Mouse (Mus musculus): Measurements from ENCODE around the gene Ppp1r1c. TPM values are rescaled to one million over a fixed set of nuclear protein-coding genes. Genes with fewer than 3 reads are reported as not detected.
"Not testable (repeated sequence)": the region's sequence is repeated elsewhere in the genome, so short reads cannot be mapped to it uniquely, and the experiment has no call there.

The Ppp1r1c gene
- polyA plus RNA-seq, 1 experiment from 2014 or later, result 93.7 TPM

DNA sequence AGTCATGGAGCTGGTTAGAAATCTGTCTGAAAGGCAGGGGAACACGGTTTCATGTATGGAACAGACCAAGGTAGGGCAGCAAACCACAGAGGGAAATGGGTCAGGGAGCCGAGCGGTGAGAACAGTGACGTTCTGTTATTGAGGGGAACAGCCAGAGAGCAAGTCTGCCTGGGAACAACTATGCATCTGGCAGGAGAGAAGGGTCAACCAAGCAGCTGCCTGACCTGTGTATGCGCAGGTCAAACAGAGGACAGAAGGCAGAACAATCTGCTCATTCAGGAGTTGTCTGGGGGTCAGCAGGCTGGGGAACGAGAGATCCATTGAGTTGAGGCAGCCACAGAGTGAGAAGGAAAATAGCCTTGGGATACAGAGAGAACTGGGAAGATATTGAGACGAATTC, 91.0 kb downstream of the Ppp1r1c start:
- H3K4me1 ChIP-seq (replicated peaks), result 0 out of 2 replicates have a peak, but pooled peaks cover 2% of the 10 kb centered on the region
- 12% methylated on average over 7 of the region's 7 CpGs for WGBS
- no peaks in the 10 kb centered on the region for H3K27me3 ChIP-seq
- no peaks in the 10 kb centered on the region for H3K9me3 ChIP-seq
- H3K36me3 ChIP-seq, result no peaks in the 10 kb centered on the region
- no peak overlapping the region for H3K9ac ChIP-seq
- no peak overlapping the region for H3K4me2 ChIP-seq
- ATAC-seq (ENCODE audit: low read depth), result peak; percentile 61
- no peak overlapping the region for H3K27ac ChIP-seq (replicated peaks)
- no peak overlapping the region for H3K4me3 ChIP-seq

- no peak overlapping the region for H3K4me3 ChIP-seq
- H3K4me2 ChIP-seq, result no peak overlapping the region
- WGBS, result 77% methylated on average over 3 of the region's 3 CpGs
- no peaks in the 10 kb centered on the region for H3K27me3 ChIP-seq
- H3K9me3 ChIP-seq, result no peaks in the 10 kb centered on the region
- no peaks in the 10 kb centered on the region for H3K4me1 ChIP-seq (replicated peaks)
- H3K36me3 ChIP-seq, result no peaks in the 10 kb centered on the region
- H3K9ac ChIP-seq, result no peak overlapping the region
- ATAC-seq (ENCODE audit: low read depth), result no peak
- H3K27ac ChIP-seq (replicated peaks), result no peak overlapping the region
These were observed 108.3 kb downstream of the Ppp1r1c start for GRCm38 (mm10) chr2:79815708-79816484.

DNA sequence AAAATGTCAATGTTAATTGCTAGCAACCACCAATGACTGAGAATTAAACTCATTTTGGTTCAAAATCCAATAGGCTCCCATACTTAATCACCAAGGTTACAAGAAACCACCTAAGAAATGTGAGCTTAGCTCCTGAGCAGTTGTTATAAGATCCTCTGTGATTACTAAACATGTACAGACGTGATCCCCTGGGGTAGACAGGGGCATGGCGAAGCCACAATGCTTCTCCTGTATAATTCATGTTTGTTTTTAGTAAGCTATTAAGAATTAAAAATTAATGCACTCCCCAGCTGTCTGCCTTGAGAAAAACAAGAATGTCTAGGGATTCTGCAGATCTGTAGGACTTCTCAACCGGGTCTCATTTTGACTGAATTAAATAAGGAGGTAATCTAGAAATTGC, 112.0 kb downstream of the Ppp1r1c start:
- no peak overlapping the region for H3K4me2 ChIP-seq
- H3K4me1 ChIP-seq (replicated peaks), result no peaks in the 10 kb centered on the region
- no peaks in the 10 kb centered on the region for H3K36me3 ChIP-seq
- H3K27me3 ChIP-seq, result no peaks in the 10 kb centered on the region
- no peak overlapping the region for H3K4me3 ChIP-seq
- ATAC-seq (ENCODE audit: low read depth), result peak; percentile 27; the same call in 1 of the 2 replicates
- WGBS, result 60% methylated on average over 3 of the region's 3 CpGs
- H3K9me3 ChIP-seq, result no peaks in the 10 kb centered on the region
- no peak overlapping the region for H3K9ac ChIP-seq
- H3K27ac ChIP-seq (replicated peaks), result no peak overlapping the region

DNA sequence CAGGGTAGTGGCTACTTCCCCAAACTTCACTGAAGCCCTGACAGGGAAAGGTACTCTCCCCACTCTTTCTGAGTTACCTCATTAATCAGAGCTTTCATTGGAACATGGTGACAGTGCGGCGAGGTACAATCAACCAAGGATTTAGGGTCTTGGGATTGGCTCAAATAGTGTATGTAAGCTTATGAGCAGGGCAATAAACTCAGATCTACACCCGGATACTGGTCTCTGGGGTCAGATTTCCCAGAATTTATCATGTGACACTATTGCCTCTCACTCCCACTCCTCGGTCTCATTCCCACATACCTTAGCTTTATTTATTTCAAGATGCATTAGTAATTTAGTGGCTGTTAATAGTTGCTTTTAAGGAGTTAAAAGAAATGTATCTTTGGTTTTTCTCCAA, 118.3 kb downstream of the Ppp1r1c start:
- WGBS, result 78% methylated on average over 4 of the region's 4 CpGs
- no peak overlapping the region for H3K4me3 ChIP-seq
- H3K4me2 ChIP-seq, result no peak overlapping the region
- no peaks in the 10 kb centered on the region for H3K36me3 ChIP-seq
- no peak overlapping the region for H3K27ac ChIP-seq (replicated peaks)
- H3K9ac ChIP-seq, result no peak overlapping the region
- ATAC-seq (ENCODE audit: low read depth), result no peak
- no peaks in the 10 kb centered on the region for H3K9me3 ChIP-seq
- H3K27me3 ChIP-seq, result no peaks in the 10 kb centered on the region
- no peaks in the 10 kb centered on the region for H3K4me1 ChIP-seq (replicated peaks)

DNA sequence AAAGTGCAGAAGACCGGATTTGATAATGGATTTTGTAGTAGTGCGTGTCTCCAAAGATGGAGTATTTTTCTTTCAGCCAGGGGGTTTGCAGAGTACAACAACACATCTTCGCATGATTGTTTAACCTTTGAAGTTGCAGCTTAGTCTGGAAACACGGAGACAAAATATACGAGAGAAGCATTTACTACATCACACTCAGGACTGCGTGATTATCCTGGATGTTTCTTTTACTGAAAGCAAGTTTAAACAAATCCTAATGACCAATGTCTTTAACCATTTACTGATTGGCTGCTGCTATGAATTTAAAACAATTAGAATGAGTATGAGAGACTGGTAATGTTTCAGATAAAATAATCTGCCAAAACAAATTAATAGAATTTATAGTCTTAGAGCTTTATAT, 131.5 kb downstream of the Ppp1r1c start:
- 91% methylated on average over 6 of the region's 6 CpGs for WGBS
- Histone ChIP-seq H3K9me3 (no peaks in the 10 kb centered on the region), H3K27me3 (no peaks in the 10 kb centered on the region), H3K4me1 (replicated peaks) (no peaks in the 10 kb centered on the region), H3K4me2 (no peak overlapping the region), H3K9ac (no peak overlapping the region), H3K36me3 (no peaks in the 10 kb centered on the region), H3K4me3 (no peak overlapping the region), H3K27ac (replicated peaks) (no peak overlapping the region)
- no peak for ATAC-seq (ENCODE audit: low read depth)

DNA sequence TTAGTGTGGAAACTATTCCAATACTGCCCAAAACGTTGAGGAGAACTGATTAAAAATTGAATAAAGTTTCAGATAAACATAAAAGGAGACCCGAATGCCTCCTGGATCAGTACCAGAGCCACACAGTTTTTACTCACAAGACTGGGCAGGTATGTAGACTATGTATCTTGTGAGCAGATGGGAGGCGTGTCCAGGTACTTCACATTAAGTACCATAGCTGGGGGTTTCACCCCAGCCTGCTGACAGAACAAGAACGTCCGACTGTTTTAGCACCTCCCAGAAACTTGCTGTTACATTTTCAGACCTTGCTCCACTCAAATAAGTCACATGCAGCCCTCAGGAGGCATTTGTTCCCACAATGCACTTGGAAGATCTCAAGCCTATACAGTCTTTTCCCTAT, 131.9 kb downstream of the Ppp1r1c start:
- Histone ChIP-seq H3K4me2 (no peak overlapping the region), H3K9ac (no peak overlapping the region), H3K9me3 (no peaks in the 10 kb centered on the region), H3K27ac (replicated peaks) (no peak overlapping the region), H3K4me3 (no peak overlapping the region), H3K4me1 (replicated peaks) (no peaks in the 10 kb centered on the region), H3K36me3 (no peaks in the 10 kb centered on the region), H3K27me3 (no peaks in the 10 kb centered on the region)
- no peak for ATAC-seq (ENCODE audit: low read depth)
- 80% methylated on average over 5 of the region's 5 CpGs for WGBS

GRCm38 (mm10) chr2:79847396-79847795, 139.8 kb downstream of the Ppp1r1c start:
- H3K4me1 ChIP-seq (replicated peaks); H3K9ac ChIP-seq; H3K36me3 ChIP-seq; H3K4me3 ChIP-seq; ATAC-seq (ENCODE audit: low read depth); H3K4me2 ChIP-seq; H3K9me3 ChIP-seq; H3K27me3 ChIP-seq; H3K27ac ChIP-seq (replicated peaks): not testable (repeated sequence)
- 89% methylated on average over 13 of the region's 13 CpGs for WGBS

DNA sequence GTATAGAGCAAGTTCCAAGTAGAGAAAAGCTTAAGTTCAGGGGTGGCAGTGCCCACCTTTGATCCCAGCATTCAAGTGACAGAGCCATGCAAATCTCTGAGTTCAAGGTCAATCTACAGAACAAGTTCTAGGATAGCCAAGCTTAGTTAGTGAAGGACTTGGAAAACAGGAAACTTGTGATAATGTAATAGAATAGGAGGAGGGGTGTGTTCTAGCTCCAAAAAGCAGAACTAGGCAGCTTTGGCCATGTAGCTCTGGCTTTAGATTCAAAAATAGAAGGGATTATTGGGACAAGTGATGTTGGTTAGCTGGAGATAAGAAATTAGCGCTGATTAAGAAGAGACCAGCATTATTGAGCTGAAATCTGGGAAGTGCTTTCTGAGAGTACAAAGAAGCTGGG, 149.3 kb downstream of the Ppp1r1c start:
- no peak overlapping the region for H3K9ac ChIP-seq
- no peaks in the 10 kb centered on the region for H3K27me3 ChIP-seq
- no peak overlapping the region for H3K27ac ChIP-seq (replicated peaks)
- H3K4me3 ChIP-seq, result no peak overlapping the region
- 93% methylated on average over 1 of the region's 1 CpGs for WGBS
- no peak overlapping the region for H3K4me2 ChIP-seq
- H3K4me1 ChIP-seq (replicated peaks), result no peaks in the 10 kb centered on the region
- no peaks in the 10 kb centered on the region for H3K9me3 ChIP-seq
- H3K36me3 ChIP-seq, result no peaks in the 10 kb centered on the region
- no peak for ATAC-seq (ENCODE audit: low read depth)

GRCm38 (mm10) chr2:79865275-79865999, 157.9 kb downstream of the Ppp1r1c start:
- 48% methylated on average over 9 of the region's 9 CpGs for WGBS
- no peaks in the 10 kb centered on the region for H3K9me3 ChIP-seq
- H3K4me2 ChIP-seq, result no peak overlapping the region
- H3K36me3 ChIP-seq, result no peaks in the 10 kb centered on the region
- H3K27ac ChIP-seq (replicated peaks), result no peak overlapping the region
- H3K27me3 ChIP-seq, result no peaks in the 10 kb centered on the region
- H3K4me3 ChIP-seq, result no peak overlapping the region
- H3K9ac ChIP-seq, result no peak overlapping the region
- no peaks in the 10 kb centered on the region for H3K4me1 ChIP-seq (replicated peaks)
- peak; percentile 82 for ATAC-seq (ENCODE audit: low read depth)

Other genes with a start within 250 kb of the Ppp1r1c start
- 7.2 and 8.1 TPM in 2 replicates for gene Itprid2, start 72.4 kb upstream of the Ppp1r1c start, polyA plus RNA-seq (2015; fragmentation: Nextera tagmentation; extraction: Ambion mirVana)

Measured in neural tube, embryonic 13.5 days (tissue).